Mouse (Mus musculus): ENCODE results near the gene Pmel. TPM values are rescaled to one million over a fixed set of nuclear protein-coding genes. Genes with fewer than 3 reads are reported as not detected.

Pmel gene
- polyA plus RNA-seq, 1 experiment from 2014 or later = 2.0 TPM

DNA sequence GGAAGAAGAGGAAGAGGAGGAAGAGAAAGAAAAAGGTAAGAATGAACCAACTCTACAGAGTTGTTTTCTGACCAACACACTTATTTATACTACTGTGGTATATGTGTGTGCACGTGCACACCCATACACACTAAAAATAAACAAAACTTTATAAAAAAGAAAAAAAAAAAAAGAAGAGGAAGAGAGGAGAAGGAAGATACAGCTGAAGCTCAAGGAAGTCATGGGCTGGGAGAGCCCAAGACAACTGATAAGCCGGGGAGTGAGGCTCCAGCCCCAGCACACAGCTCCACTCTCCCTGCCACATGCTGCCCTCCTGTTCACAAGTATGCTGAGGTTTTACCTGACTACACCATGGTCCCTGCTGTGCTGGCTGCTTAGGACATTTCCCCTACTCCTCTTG lies 36.3 kb downstream of the Pmel start:
- ATAC-seq (replicated peaks; ENCODE audit: low FRiP score, low read depth) (no peak), DNase-seq (ENCODE audit: low spot score) (no peak)
- 84% methylated on average over 2 of the region's 2 CpGs for WGBS
- H3K4me3 ChIP-seq (replicated peaks; ENCODE audit: low read depth, low read length) = no peak overlapping the region
- no peaks in the 10 kb centered on the region for H3K27me3 ChIP-seq (ENCODE audit: insufficient read depth, low read length)
- no peak overlapping the region for H3K27ac ChIP-seq
- peaks cover 21% of the 10 kb centered on the region for H3K4me1 ChIP-seq (replicated peaks; ENCODE audit: insufficient read depth, low read length)
- no peaks in the 10 kb centered on the region for H3K9me3 ChIP-seq (replicated peaks; ENCODE audit: low read length)
- H3K9ac ChIP-seq (ENCODE audit: low read depth, low read length) = no peak overlapping the region
- no peak for TF ChIP-seq CTCF (IDR thresholded peaks at IDR 0.05; ENCODE audit: low read depth)
- H3K4me2 ChIP-seq (ENCODE audit: low read length) = no peak overlapping the region
- H3K36me3 ChIP-seq (ENCODE audit: insufficient read depth, low read length) = no peaks in the 10 kb centered on the region

DNA sequence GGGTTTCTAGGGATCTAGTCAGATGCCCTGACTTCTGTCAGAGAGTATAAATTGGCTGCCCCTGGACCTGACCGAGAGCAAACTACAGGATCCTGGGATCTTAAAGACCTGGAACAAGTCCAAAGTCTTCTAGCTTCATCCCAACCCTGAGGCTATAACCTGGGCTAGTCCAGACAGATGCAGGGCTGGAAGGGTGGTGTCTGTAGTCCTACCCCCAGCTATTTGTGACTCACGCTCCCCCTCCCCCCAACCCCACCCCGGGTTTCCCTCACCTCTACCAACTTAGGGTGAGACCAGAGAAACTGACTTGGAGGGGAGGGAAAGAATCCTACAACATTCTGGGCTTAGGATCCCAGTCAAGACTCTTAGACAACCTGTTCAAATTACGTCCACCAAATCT lies 38.6 kb downstream of the Pmel start:
- peak overlapping the region; percentile 98 for H3K4me2 ChIP-seq (ENCODE audit: low read length)
- 31% methylated on average over 4 of the region's 4 CpGs for WGBS
- no peak for ATAC-seq (replicated peaks; ENCODE audit: low FRiP score, low read depth)
- no peak for DNase-seq (ENCODE audit: low spot score)
- peak overlapping the region; percentile 73; the same call in 1 of the 2 replicates for H3K4me3 ChIP-seq (replicated peaks; ENCODE audit: low read depth, low read length)
- H3K9me3 ChIP-seq (replicated peaks; ENCODE audit: low read length) = no peaks in the 10 kb centered on the region
- H3K27me3 ChIP-seq (ENCODE audit: insufficient read depth, low read length) = no peaks in the 10 kb centered on the region
- no peak for TF ChIP-seq CTCF (IDR thresholded peaks at IDR 0.05; ENCODE audit: low read depth)
- H3K9ac ChIP-seq (ENCODE audit: low read depth, low read length) = no peak overlapping the region
- H3K36me3 ChIP-seq (ENCODE audit: insufficient read depth, low read length) = no peaks in the 10 kb centered on the region
- H3K27ac ChIP-seq = no peak overlapping the region
- peaks cover 23% of the 10 kb centered on the region for H3K4me1 ChIP-seq (replicated peaks; ENCODE audit: insufficient read depth, low read length)

DNA sequence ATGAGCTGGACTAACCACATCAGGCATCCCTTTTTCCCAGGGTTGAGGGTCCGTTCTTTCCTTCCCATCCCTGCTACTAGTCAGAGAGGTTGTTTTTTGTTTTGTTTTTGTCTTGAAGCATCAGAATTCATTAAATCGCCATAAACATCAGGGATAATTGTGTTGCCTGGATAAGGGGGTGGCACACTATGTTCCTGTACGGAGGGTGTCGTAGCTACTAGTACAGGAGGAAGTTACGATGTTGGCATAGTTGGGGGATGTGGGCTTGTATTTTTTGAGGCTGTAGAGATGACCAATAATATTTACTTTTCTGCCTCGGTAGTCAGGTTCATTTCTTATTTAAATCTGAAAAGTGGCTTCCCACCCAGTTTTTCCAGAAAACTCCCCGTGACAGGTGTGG lies 39.2 kb downstream of the Pmel start:
- no peaks in the 10 kb centered on the region for H3K36me3 ChIP-seq (ENCODE audit: insufficient read depth, low read length)
- H3K27ac ChIP-seq = peak overlapping the region; percentile 77; the same call in 1 of the 2 replicates
- H3K9me3 ChIP-seq (replicated peaks; ENCODE audit: low read length) = no peaks in the 10 kb centered on the region
- TF ChIP-seq CTCF (IDR thresholded peaks at IDR 0.05; ENCODE audit: low read depth) = no peak
- no peaks in the 10 kb centered on the region for H3K27me3 ChIP-seq (ENCODE audit: insufficient read depth, low read length)
- WGBS = 5% methylated on average over 7 of the region's 7 CpGs
- H3K4me2 ChIP-seq (ENCODE audit: low read length) = peak overlapping the region; percentile 98
- H3K4me3 ChIP-seq (replicated peaks; ENCODE audit: low read depth, low read length) = peak overlapping the region; percentile 73
- ATAC-seq (replicated peaks; ENCODE audit: low FRiP score, low read depth) (no peak), DNase-seq (ENCODE audit: low spot score) (peak; percentile 7)
- peaks cover 23% of the 10 kb centered on the region for H3K4me1 ChIP-seq (replicated peaks; ENCODE audit: insufficient read depth, low read length)
- H3K9ac ChIP-seq (ENCODE audit: low read depth, low read length) = peak overlapping the region; percentile 72

- Histone ChIP-seq H3K27ac (peak overlapping the region; percentile 77), H3K36me3 (ENCODE audit: insufficient read depth, low read length) (no peaks in the 10 kb centered on the region), H3K9ac (ENCODE audit: low read depth, low read length) (peak overlapping the region; percentile 72), H3K27me3 (ENCODE audit: insufficient read depth, low read length) (no peaks in the 10 kb centered on the region), H3K4me3 (replicated peaks; ENCODE audit: low read depth, low read length) (peak overlapping the region; percentile 73), H3K9me3 (replicated peaks; ENCODE audit: low read length) (no peaks in the 10 kb centered on the region), H3K4me1 (replicated peaks; ENCODE audit: insufficient read depth, low read length) (peaks cover 23% of the 10 kb centered on the region), H3K4me2 (ENCODE audit: low read length) (peak overlapping the region; percentile 98)
- ATAC-seq (replicated peaks; ENCODE audit: low FRiP score, low read depth) = peak; percentile 34; the same call in 1 of the 2 replicates
- DNase-seq (ENCODE audit: low spot score) = peak; percentile 73
- WGBS = under 1% methylated on average over 37 of the region's 37 CpGs
- no peak for TF ChIP-seq CTCF (IDR thresholded peaks at IDR 0.05; ENCODE audit: low read depth)
Observed at GRCm38 (mm10) chr10:128743791-128744191, 39.8 kb downstream of the Pmel start.

DNA sequence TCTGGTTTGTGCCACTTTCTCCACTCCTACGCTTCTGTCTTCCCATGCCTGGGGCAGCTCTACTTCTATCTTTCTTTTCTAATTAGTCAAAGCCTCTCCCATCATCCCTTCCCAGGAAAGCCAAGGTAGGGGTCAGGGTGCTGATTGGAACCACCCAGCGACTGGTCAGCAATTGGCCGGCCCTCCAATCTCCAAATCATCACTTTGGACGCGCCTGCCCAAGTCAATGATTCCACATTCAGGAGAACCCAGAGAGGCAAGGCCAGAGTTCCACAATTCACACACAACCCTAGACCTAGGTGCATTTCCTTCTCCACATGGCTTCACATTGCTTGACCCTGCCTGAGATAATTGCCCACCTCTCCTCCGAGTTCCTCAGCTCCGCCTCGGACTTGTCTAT lies 40.2 kb downstream of the Pmel start:
- Histone ChIP-seq H3K9me3 (replicated peaks; ENCODE audit: low read length) (no peaks in the 10 kb centered on the region), H3K9ac (ENCODE audit: low read depth, low read length) (peak overlapping the region; percentile 72), H3K4me3 (replicated peaks; ENCODE audit: low read depth, low read length) (peak overlapping the region; percentile 73), H3K4me2 (ENCODE audit: low read length) (peak overlapping the region; percentile 98), H3K4me1 (replicated peaks; ENCODE audit: insufficient read depth, low read length) (peaks cover 27% of the 10 kb centered on the region), H3K36me3 (ENCODE audit: insufficient read depth, low read length) (no peaks in the 10 kb centered on the region), H3K27me3 (ENCODE audit: insufficient read depth, low read length) (no peaks in the 10 kb centered on the region), H3K27ac (peak overlapping the region; percentile 77; the same call in 1 of the 2 replicates)
- TF ChIP-seq CTCF (IDR thresholded peaks at IDR 0.05; ENCODE audit: low read depth) = no peak
- no peak for ATAC-seq (replicated peaks; ENCODE audit: low FRiP score, low read depth)
- WGBS = 23% methylated on average over 8 of the region's 8 CpGs
- DNase-seq (ENCODE audit: low spot score) = peak; percentile 3

GRCm38 (mm10) chr10:128744680-128745601 lies 40.9 kb downstream of the Pmel start, which contains the start of gene Dgka:
Gene Dgka, minus strand, starts transcription at chr10:128744855.
- H3K4me3 ChIP-seq (replicated peaks; ENCODE audit: low read depth, low read length) = peak within 1 kb of the TSS; percentile 73
- H3K4me1 ChIP-seq (replicated peaks; ENCODE audit: insufficient read depth, low read length) = peaks cover 28% of the 10 kb centered on the region
- H3K9me3 ChIP-seq (replicated peaks; ENCODE audit: low read length) = no peaks in the 10 kb centered on the region
- H3K27ac ChIP-seq = peak within 1 kb of the TSS; percentile 77
- H3K27me3 ChIP-seq (ENCODE audit: insufficient read depth, low read length) = no peaks in the 10 kb centered on the region
- H3K36me3 ChIP-seq (ENCODE audit: insufficient read depth, low read length) = no peaks in the 10 kb centered on the region
- DNase-seq (ENCODE audit: low spot score) (peak; percentile 82), ATAC-seq (replicated peaks; ENCODE audit: low FRiP score, low read depth) (no peak)
- peak within 1 kb of the TSS; percentile 72 for H3K9ac ChIP-seq (ENCODE audit: low read depth, low read length)
- H3K4me2 ChIP-seq (ENCODE audit: low read length) = peak within 1 kb of the TSS; percentile 98
- peak; percentile 65 for TF ChIP-seq CTCF (IDR thresholded peaks at IDR 0.05; ENCODE audit: low read depth)
- 26% methylated on average over 18 of the region's 18 CpGs for WGBS
